Mouse (Mus musculus) C2C12 (cell line): Measurements from ENCODE around the gene Prph. TPM values are rescaled to one million over a fixed set of nuclear protein-coding genes. Genes with fewer than 3 reads are reported as not detected.

Experiments
- H3K27me3 ChIP-seq: one replicate; pipeline ENCODE4 v1.6.1; 2011; ENCODE audit not compliant: control insufficient read depth, insufficient read depth, insufficient read length
- H3K36me3 ChIP-seq: one replicate; pipeline ENCODE4 v1.6.1; 2011; ENCODE audit not compliant: control insufficient read depth, insufficient read depth
- H3K4me3 ChIP-seq: one replicate; pipeline ENCODE4 v1.5.1; 2011; ENCODE audit warnings: mild to moderate bottlenecking, control low read depth; ENCODE audit not compliant: poor library complexity, insufficient read depth, severe bottlenecking
- H3K79me2 ChIP-seq: one replicate; pipeline ENCODE4 v1.6.1; 2011; ENCODE audit not compliant: control insufficient read depth, insufficient read depth
- H3K79me3 ChIP-seq: one replicate; pipeline ENCODE4 v1.6.1; 2011; ENCODE audit warnings: low read depth, control low read depth
- H3ac ChIP-seq: one replicate; pipeline ENCODE3; 2011; ENCODE audit warnings: low read depth; ENCODE audit not compliant: control insufficient read depth, insufficient read length
- CEBPB ChIP-seq: IDR thresholded peaks from one replicate; pipeline ENCODE4 v1.6.1; 2011; ENCODE audit warnings: low read depth, mild to moderate bottlenecking, control low read depth, moderate library complexity
- CTCF ChIP-seq: IDR thresholded peaks from one replicate; pipeline ENCODE4 v1.5.1; 2011; ENCODE audit not compliant: control insufficient read depth, insufficient read depth, insufficient read length
- FOSL1 ChIP-seq: IDR thresholded peaks from one replicate; pipeline ENCODE4 v1.8.0; 2011; ENCODE audit warnings: mild to moderate bottlenecking, low read length; ENCODE audit not compliant: poor library complexity, insufficient read depth, severe bottlenecking
- MAX ChIP-seq: IDR thresholded peaks from one replicate; pipeline ENCODE4 v1.6.1; 2011; ENCODE audit warnings: mild to moderate bottlenecking, control low read depth
- MYOD1 ChIP-seq: IDR thresholded peaks from one replicate; pipeline ENCODE4 v1.6.1; 2011; ENCODE audit warnings: low read depth; ENCODE audit not compliant: control insufficient read depth, insufficient read length
- MYOG ChIP-seq: IDR thresholded peaks from one replicate; pipeline ENCODE4 v1.6.1; 2011; ENCODE audit not compliant: control insufficient read depth, insufficient read length; ENCODE audit errors: extremely low read depth
- USF1 ChIP-seq: IDR thresholded peaks from one replicate; pipeline ENCODE4 v1.6.1; 2011; ENCODE audit warnings: low read depth, mild to moderate bottlenecking, control low read depth, moderate library complexity
- polyA plus RNA-seq: library from polyadenylated mRNA; unstranded; fragments of >200 nt; fragmentation: generic; extraction: Trizol; gene quantifications from one replicate; pipeline ENCODE4 v1.2.1, GENCODE M21; 2012; ENCODE audit warnings: missing spikeins

Prph gene
- polyA plus RNA-seq, 1 experiment = 1.3 TPM

GRCm38 (mm10) chr15:99024668-99025314, 30.2 kb upstream of the Prph start:
- no peak for TF ChIP-seq MYOD1
- peak; percentile 58 for TF ChIP-seq CTCF
- TF ChIP-seq MAX = no peak
- H3K27me3 ChIP-seq = no peaks in the 10 kb centered on the region
- no peak overlapping the region for H3K4me3 ChIP-seq
- no peaks in the 10 kb centered on the region for H3K79me2 ChIP-seq
- no peak overlapping the region for H3ac ChIP-seq
- H3K36me3 ChIP-seq = no peaks in the 10 kb centered on the region
- no peaks in the 10 kb centered on the region for H3K79me3 ChIP-seq

GRCm38 (mm10) chr15:99025414-99025813, 29.6 kb upstream of the Prph start:
- Histone ChIP-seq H3K27me3 (no peaks in the 10 kb centered on the region), H3K36me3 (no peaks in the 10 kb centered on the region), H3K4me3 (no peak overlapping the region), H3K79me3 (peaks cover 3% of the 10 kb centered on the region), H3K79me2 (peaks cover 3% of the 10 kb centered on the region), H3ac (no peak overlapping the region)
- TF ChIP-seq MYOG (no peak), MYOD1 (no peak), USF1 (no peak)

GRCm38 (mm10) chr15:99026259-99026658, 28.7 kb upstream of the Prph start:
- Histone ChIP-seq H3K79me2 (peaks cover 12% of the 10 kb centered on the region), H3ac (no peak overlapping the region), H3K27me3 (no peaks in the 10 kb centered on the region), H3K36me3 (no peaks in the 10 kb centered on the region), H3K79me3 (peaks cover 11% of the 10 kb centered on the region), H3K4me3 (no peak overlapping the region)
- TF ChIP-seq CTCF (peak; percentile 43), MAX (no peak), MYOD1 (no peak), FOSL1 (no peak)

GRCm38 (mm10) chr15:99027116-99027515, 27.9 kb upstream of the Prph start:
- H3ac ChIP-seq = no peak overlapping the region

GRCm38 (mm10) chr15:99028874-99029458, 26.0 kb upstream of the Prph start:
- peaks cover 38% of the 10 kb centered on the region for H3K79me3 ChIP-seq
- peaks cover 22% of the 10 kb centered on the region for H3K36me3 ChIP-seq
- H3K4me3 ChIP-seq = peak overlapping the region; percentile 100
- TF ChIP-seq CTCF (no peak), FOSL1 (no peak), MAX (no peak), MYOG (no peak)
- H3K79me2 ChIP-seq = peaks cover 39% of the 10 kb centered on the region
- no peaks in the 10 kb centered on the region for H3K27me3 ChIP-seq
- H3ac ChIP-seq = peak overlapping the region; percentile 64

More at GRCm38 (mm10) chr15:99027116-99027515, 27.9 kb upstream of the Prph start:
- Histone ChIP-seq H3K27me3 (no peaks in the 10 kb centered on the region), H3K79me2 (peaks cover 20% of the 10 kb centered on the region), H3K79me3 (peaks cover 20% of the 10 kb centered on the region), H3K36me3 (peaks cover 3% of the 10 kb centered on the region), H3K4me3 (no peak overlapping the region)
- TF ChIP-seq MAX (no peak), USF1 (no peak), FOSL1 (no peak), CEBPB (no peak), MYOG (no peak), CTCF (no peak), MYOD1 (no peak)

- Histone ChIP-seq H3K79me2 (peaks cover 47% of the 10 kb centered on the region), H3K36me3 (peaks cover 27% of the 10 kb centered on the region), H3K4me3 (peak within 1 kb of the TSS; percentile 100), H3K27me3 (no peaks in the 10 kb centered on the region), H3K79me3 (peaks cover 43% of the 10 kb centered on the region), H3ac (peak within 1 kb of the TSS; percentile 85)
- TF ChIP-seq CEBPB = peak; percentile 80
- peak; percentile 3 for TF ChIP-seq USF1
- TF ChIP-seq MYOG = no peak
- TF ChIP-seq MYOD1 = no peak
- TF ChIP-seq MAX = peak; percentile 24
- TF ChIP-seq FOSL1 = no peak
- no peak for TF ChIP-seq CTCF
Observed at GRCm38 (mm10) chr15:99029619-99030584, 25.1 kb upstream of the Prph start, which contains the start of gene Tuba1c. Tuba1c (plus strand) TSS chr15:99029891.
